Mouse (Mus musculus): ENCODE measurements around the gene Trak2.
"Not testable (repeated sequence)": the region's sequence is repeated elsewhere in the genome, so short reads cannot be mapped to it uniquely, and the experiment has no call there.

Trak2 gene

DNA sequence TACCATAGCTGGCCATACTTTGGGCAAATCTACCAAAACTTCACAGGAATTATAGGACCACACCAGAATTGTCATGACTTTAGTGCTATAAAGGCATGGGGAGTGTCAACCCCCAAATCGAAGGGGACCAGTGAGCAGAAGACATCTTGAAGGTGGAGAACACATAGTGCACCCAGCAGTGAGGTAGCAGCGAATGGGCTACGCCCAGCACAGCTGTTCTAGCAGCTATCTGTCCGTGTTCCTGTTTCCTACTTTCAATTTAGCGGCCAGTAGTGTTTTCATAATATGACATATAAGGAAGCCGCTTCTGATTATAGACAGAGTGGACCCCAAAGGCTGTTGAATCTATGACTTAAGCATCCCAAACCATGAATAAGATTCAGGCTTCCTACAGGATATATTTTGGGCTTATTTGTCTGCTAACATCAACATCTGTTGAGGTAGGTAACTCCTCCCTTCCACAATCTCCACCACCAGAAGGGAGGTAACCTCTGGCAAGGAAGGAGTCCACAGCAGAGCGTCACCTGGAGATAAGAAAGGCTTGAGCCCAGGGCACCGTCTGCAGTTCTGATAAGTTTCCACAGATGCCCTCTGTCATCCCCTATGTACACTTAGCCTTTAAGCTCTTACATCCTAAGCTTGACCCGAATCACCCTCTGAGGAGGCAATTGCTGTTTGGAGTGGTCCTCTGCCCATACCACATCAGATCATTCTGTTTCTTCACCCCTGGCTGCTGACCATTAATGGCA lies 19.4 kb downstream of the Trak2 start:
- DNase-seq (ENCODE audit: low read depth, low spot score) = peak; percentile 92

- DNase-seq (ENCODE audit: low read depth, low spot score) = no peak
Measured at GRCm38 (mm10) chr1:58952997-58953396, 20.2 kb downstream of the Trak2 start.

DNA sequence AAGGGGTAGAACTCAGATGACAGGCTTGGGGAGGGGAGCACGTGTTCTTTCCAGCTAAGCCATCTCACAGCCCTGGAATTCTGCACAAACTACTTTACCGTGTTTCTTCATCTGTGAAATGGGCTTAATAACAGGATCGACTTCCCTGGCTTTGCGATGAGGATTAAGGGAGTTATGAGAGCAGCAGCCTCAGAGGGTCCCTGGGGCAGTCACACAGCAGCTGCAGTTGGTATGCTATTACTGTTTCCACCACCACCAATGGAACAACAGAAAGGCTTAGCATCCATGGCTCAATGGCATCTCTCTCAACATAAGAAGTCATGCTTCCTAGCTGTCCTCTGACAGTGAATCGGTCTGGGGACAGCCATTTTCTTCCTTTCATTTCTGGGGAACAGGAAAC lies 20.7 kb downstream of the Trak2 start:
- no peak for DNase-seq (ENCODE audit: low read depth, low spot score)

GRCm38 (mm10) chr1:58951841-58952240 lies 21.4 kb downstream of the Trak2 start:
- no peak for DNase-seq (ENCODE audit: low read depth, low spot score)

- DNase-seq (ENCODE audit: low read depth, low spot score) = no peak
Measured at GRCm38 (mm10) chr1:58950899-58951648, 22.2 kb downstream of the Trak2 start.

GRCm38 (mm10) chr1:58949561-58950106 lies 23.6 kb downstream of the Trak2 start:
- no peak for DNase-seq (ENCODE audit: low read depth, low spot score)

DNA sequence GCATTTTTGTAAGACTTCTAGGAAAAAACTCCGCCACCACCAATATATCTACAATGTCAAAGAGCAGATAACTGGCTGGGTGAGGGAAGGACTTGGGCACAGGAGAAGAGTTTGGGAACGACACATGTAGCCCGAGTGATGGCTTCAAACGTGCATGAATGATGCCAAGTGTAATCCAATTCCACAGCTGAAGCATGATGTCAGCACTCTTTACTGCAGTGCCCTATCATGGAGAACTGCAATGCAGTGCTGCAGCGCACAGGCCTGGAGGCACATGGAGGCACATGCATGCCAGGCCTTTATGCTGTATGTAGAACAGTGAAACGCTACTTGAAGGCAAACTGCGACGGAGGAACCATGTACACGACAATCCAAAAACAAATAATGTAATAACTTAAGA lies 26.5 kb downstream of the Trak2 start:
- no peak for DNase-seq (ENCODE audit: low read depth, low spot score)

GRCm38 (mm10) chr1:58945960-58946670 lies 27.1 kb downstream of the Trak2 start:
- no peak for DNase-seq (ENCODE audit: low read depth, low spot score)

DNA sequence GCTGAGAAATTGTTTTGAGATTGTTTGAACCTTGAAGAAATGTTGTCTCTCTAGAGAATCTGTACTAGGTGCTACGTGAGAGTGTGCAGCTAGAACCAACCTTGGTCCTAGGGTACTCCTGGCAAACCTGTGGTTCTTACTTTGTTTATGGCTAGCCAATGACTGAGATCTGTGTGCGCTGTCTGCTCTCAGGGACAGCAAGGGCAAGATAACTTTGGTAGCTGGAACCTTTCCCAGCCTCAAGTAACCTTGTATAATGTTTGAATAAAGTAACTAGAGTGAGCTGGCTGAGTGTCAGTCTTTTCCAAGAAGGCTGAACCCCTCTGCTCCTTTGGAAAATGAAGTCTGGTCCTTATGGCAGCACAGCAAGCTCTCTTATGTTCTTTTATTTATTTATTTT lies 27.7 kb downstream of the Trak2 start:
- DNase-seq (ENCODE audit: low read depth, low spot score) = no peak

DNA sequence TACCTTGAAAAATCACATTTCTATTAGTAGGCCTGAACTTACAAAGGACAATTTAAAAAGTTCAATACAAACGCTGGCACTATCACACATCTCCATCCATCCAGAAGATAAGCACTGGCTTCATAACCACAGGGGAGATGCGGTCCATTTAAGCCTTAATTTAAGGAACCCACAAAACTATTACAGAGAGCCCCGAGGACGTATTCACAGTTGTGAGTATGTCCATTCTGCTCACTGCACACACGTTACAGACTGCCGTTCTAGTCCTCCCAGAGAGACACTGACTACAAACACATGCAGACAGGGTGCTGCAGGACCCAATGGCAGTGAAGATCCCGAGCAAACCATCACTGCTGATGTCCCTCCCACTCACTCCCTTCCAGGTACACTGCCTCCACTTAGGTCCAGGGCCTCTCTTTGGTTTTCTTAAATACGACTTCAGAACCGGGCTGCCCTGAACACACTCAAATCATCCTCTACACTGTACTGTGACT lies 35.6 kb downstream of the Trak2 start:
- DNase-seq (ENCODE audit: low read depth, low spot score) = no peak

- DNase-seq (ENCODE audit: low read depth, low spot score) = no peak
Measured at GRCm38 (mm10) chr1:58936746-58937605, 36.3 kb downstream of the Trak2 start.

- no peak for DNase-seq (ENCODE audit: low read depth, low spot score)
Measured at GRCm38 (mm10) chr1:58926664-58927063, 46.6 kb downstream of the Trak2 start.

DNA sequence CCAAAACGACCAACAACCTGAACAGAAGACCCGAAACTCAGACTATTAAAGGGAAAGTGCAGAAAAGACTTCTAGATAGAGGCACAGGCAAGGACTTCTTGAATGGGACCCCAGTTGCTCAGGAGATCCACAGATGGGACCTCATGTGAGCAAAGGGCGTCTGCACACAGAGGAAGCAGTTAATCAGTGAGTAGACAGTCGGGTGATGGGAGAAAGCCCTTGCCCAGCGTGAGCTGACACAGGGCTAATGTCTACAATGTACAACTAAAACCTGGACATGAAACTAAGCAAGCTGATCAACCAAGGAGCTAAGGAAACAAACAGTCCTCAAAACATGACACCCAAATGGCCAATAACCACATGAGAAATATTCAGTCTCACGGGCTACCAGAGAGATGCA lies 55.7 kb downstream of the Trak2 start:
- DNase-seq (ENCODE audit: low read depth, low spot score) = no peak

- no peak for DNase-seq (ENCODE audit: low read depth, low spot score)
Measured at GRCm38 (mm10) chr1:58909636-58910272, 63.5 kb downstream of the Trak2 start.

DNA sequence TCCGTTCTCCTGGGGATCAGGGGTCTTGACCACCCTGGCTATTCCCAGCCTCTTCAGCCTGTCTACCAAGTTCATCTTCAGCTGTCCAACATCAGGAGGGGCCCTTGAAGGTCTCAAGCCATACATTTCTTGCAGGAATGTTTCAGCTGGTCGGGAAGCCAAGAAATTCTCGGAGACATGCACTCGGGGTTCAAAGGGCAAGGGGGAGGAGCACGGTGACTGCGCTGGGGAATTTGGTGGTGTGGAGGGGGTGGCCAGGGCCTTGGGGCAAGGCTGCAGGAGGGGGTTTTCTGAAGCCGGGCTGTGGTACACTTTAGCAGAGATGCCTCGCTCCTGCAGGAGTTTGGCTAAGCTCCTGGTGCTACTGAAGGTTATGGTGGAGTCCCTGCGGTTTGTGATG lies 69.5 kb downstream of the Trak2 start:
- DNase-seq (ENCODE audit: low read depth, low spot score) = no peak

- DNase-seq (ENCODE audit: low read depth, low spot score) = not testable (repeated sequence)
Measured at GRCm38 (mm10) chr1:58897561-58897960, 75.7 kb downstream of the Trak2 start.

- DNase-seq (ENCODE audit: low read depth, low spot score) = not testable (repeated sequence)
Measured at GRCm38 (mm10) chr1:58892386-58892785, 80.8 kb downstream of the Trak2 start.

DNA sequence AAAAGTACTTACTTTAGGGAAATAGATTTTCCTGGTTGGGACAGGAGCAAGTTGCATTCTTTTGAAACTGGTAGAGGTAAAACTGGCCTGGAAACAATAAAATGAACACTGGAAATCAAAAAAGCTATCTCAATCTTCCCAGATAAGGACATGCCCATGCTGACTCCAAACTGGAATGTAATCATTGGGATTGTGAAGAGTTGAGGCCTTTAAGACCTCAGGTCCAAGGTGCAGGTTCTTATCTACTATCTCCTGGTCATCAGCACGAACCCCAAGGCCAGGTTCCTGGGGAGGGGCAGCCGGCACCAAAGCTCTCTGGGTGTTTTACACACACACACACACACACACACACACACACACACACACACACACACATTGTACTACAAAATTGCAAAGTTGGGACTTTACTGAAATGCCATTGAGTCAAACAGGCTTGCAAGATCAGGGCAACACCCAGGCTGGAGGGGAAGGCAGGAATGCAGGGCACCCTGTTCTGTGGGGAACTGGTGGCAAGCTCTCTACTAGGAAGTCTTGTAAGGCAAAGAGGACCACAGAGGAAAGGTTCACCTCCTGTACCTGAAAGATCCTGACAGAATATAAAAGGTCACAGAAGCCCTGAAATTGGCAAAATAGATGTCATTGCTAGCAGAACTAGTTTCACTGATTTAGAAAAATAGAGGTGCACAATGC lies 81.6 kb downstream of the Trak2 start:
- DNase-seq (ENCODE audit: low read depth, low spot score) = not testable (repeated sequence)

DNA sequence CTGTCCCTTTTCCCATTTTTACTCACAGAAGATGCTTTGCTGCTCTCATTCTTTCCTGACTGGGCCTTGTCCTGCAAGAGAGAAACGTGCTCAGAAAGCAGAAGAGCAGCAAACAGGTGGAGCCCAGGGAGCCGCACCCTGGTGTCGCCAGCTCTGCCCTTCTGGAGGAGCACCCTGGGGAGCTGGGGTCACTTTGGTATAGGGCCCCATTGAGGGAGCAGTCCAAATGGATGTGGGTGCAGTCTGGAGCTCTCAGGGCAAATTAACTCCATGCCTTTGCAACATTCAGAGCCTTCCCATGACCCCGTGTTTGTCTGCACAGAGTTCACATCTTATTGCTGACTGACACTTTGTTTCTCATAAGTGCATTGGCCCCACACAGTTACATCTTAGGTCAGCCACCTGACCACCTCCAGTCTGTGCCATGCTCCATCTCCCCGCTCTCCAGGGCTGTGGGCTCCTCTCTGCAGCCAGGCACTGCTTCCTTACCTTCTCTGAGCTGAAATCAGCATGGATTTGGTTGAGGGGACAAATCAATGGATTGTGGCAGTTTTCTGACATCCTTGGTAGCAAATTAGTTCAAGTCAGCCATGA lies 82.4 kb downstream of the Trak2 start:
- not testable (repeated sequence) for DNase-seq (ENCODE audit: low read depth, low spot score)

Data from c-Kit-negative CD71-positive TER-119-positive erythroid progenitor cells, embryonic 14.5 days (primary cell).